Mouse (Mus musculus) liver, embryonic 14.5 days (tissue): ENCODE results near the gene Rad51b.

Source experiments
- CTCF ChIP-seq: IDR thresholded peaks from 2 replicates; pipeline ENCODE4 v1.5.1; 2016; ENCODE audit warnings: antibody characterized with exemption, low read depth, control low read depth
- EP300 ChIP-seq: IDR thresholded peaks from 2 replicates; pipeline ENCODE4 v1.6.1; 2016; ENCODE audit warnings: antibody characterized with exemption, low read depth

DNA sequence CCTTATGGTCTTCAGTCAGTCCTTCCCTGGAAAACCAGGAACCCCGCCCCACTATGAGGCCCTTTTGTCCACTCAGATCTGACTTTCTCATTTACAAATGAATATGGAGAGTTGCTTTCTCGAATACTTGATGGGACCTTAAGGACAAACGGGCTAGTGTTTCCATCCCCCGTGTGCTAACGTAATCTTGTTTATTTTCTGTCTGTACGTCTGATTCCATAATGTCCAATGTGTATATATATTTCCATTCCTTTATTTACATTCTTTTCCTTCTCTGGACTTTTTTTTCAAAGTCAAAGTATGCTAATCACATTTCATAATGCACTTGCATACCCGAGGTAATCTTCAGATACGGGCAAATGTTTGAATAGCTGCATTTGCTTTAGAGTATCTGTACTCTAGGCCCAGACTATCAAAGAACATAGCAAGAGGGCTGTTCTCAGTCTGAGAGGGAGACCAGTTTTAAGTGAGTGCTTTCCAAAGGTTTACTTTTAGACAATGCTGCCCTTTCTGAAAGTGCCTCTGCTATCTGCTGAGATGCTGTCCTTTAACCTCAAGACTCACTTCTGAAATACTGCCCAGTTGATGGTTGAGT, 152.8 kb downstream of the Rad51b start:
- TF ChIP-seq CTCF (no peak), EP300 (no peak)
